Mouse (Mus musculus): ENCODE measurements around the gene Krtap28-10.
"Not testable (repeated sequence)": the region's sequence is repeated elsewhere in the genome, so short reads cannot be mapped to it uniquely, and the experiment has no call there.

Krtap28-10 gene

GRCm38 (mm10) chr1:83015329-83015879 lies 26.9 kb downstream of the Krtap28-10 start:
- in situ Hi-C loops (cut with MboI, MseI): no loop called here

GRCm38 (mm10) chr1:83014477-83014876 lies 27.8 kb downstream of the Krtap28-10 start:
- in situ Hi-C loops (cut with MboI, MseI): no loop called here

GRCm38 (mm10) chr1:83007471-83007870 lies 34.8 kb downstream of the Krtap28-10 start:
- in situ Hi-C loops (cut with MboI, MseI): no loop called here

- in situ Hi-C loops (cut with MboI, MseI): no loop called here
Measured at GRCm38 (mm10) chr1:83006218-83007179, 35.8 kb downstream of the Krtap28-10 start.

- in situ Hi-C loops (cut with MboI, MseI): not testable (repeated sequence)
Measured at GRCm38 (mm10) chr1:83000306-83000705, 42.0 kb downstream of the Krtap28-10 start, which contains the start of gene Gm47959. Gene Gm47959 (plus strand): TSS chr1:83000548.

- in situ Hi-C loops (cut with MboI, MseI): loop anchor here in 1 of 2 experiments (5.0 kb wide), 1 partner anchor 67 kb away; no protein-coding TSS in a partner anchor
Measured at GRCm38 (mm10) chr1:82993947-82994346, 48.3 kb downstream of the Krtap28-10 start.

GRCm38 (mm10) chr1:82992093-82992492 lies 50.2 kb downstream of the Krtap28-10 start:
- in situ Hi-C loops (cut with MboI, MseI): loop anchor here in 1 of 2 experiments (5.0 kb wide), 1 partner anchor 65 kb away; no protein-coding TSS in a partner anchor

GRCm38 (mm10) chr1:82991596-82991995 lies 50.7 kb downstream of the Krtap28-10 start:
- in situ Hi-C loops (cut with MboI, MseI): loop anchor here in 1 of 2 experiments (5.0 kb wide), 1 partner anchor 64 kb away; no protein-coding TSS in a partner anchor
